Mouse (Mus musculus): ENCODE results near the gene Zkscan14.

Gene Zkscan14

DNA sequence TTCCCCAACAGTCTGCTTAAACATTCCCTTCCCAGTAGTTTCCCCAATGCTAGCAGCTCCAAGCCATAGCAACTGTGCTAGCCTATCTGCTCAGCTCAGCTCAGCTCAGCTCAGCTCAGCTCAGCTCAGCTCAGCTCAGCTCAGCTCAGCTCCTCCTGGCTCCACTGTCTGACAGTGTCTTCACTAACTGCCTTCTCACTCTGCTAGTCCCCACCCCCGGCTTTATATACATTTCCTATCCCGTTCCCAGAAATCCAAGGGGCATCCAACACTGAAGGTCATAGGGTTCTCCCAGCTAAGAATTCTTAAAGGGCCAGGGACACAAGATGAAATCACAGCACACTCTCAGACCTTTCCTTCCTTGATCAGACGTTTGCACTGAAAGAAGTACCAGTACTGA lies 37.0 kb downstream of the Zkscan14 start:
- TF ChIP-seq GATA4 (IDR thresholded peaks at IDR 0.05; ENCODE audit: insufficient replicate concordance, low read length): no peak

- TF ChIP-seq GATA4 (IDR thresholded peaks at IDR 0.05; ENCODE audit: insufficient replicate concordance, low read length): no peak
Observed at GRCm38 (mm10) chr5:145161361-145161760, 40.3 kb downstream of the Zkscan14 start.

DNA sequence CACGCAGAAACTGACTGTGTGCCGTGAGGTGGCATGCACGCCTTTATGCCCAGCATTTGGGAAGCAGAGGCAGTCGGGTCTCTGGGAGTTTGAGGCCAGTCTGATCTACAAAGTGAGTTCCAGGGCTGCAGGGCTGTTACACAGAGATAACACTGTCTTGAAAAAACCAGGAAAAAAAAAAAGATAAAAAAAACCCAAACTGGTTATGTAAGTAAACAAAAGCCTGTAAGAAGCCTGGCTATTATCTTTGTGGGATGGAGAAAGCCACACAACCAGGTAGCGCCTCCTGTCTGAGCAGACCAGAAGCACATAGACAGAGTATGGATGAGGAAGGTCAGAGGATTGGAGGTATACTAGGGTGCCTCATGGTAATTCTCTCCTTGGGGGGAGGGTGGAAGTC lies 49.0 kb downstream of the Zkscan14 start:
- TF ChIP-seq GATA4 (IDR thresholded peaks at IDR 0.05; ENCODE audit: insufficient replicate concordance, low read length): no peak

GRCm38 (mm10) chr5:145149294-145149693 lies 52.4 kb downstream of the Zkscan14 start:
- TF ChIP-seq GATA4 (IDR thresholded peaks at IDR 0.05; ENCODE audit: insufficient replicate concordance, low read length): no peak

DNA sequence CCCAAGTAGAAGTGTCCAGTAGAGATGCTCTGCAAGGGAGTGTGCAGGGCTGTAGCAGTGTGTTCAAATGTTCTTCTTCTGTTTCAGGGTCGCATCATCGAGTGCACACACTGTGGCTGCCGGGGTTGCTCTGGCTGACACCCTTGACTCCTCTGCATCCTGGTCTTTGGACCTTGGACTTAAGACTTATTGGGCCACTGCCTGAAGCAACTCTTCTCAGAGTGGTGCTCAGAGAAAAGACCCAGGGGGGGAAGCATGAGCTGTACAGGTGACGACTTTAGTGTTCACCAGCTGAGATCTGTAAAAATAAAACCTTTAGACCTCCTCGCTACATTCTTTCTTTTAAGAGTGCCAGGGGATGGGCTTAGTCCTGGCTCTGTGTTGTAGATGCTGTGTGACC lies 53.9 kb downstream of the Zkscan14 start:
- TF ChIP-seq GATA4 (IDR thresholded peaks at IDR 0.05; ENCODE audit: insufficient replicate concordance, low read length): no peak
